Mouse (Mus musculus) liver, postnatal 0 days (tissue): Measurements from ENCODE around the gene 9530003J23Rik. TPM values are rescaled to one million over a fixed set of nuclear protein-coding genes. Genes with fewer than 3 reads are reported as not detected.
A peak's percentile ranks its signal among the peaks of the same experiment; 100 is the strongest.
"Not testable (repeated sequence)": the region's sequence is repeated elsewhere in the genome, so short reads cannot be mapped to it uniquely, and the experiment has no call there.

Experiments used
- ATAC-seq: fragments of 200-750 bp; cut with Nextera tagmentation; 2 replicates; pipeline ENCODE4 v1.8.0; 2017; ENCODE audit warnings: mild to moderate bottlenecking, moderate library complexity
- DNase-seq: peaks from one replicate; pipeline ENCODE4 v3.0.0-alpha.2; 2016
- H3K27ac ChIP-seq: fragments of 300-500 bp; sonication (generic); 2 replicates; pipeline ENCODE4 v1.5.1; 2014; ENCODE audit warnings: antibody characterized with exemption, moderate library complexity, mild to moderate bottlenecking, low read depth
- H3K27me3 ChIP-seq: fragments of 300-500 bp; sonication (generic); 2 replicates; pipeline ENCODE4 v1.6.1; 2014; ENCODE audit warnings: low read length, control low read depth, mixed read lengths; ENCODE audit not compliant: insufficient read depth
- H3K36me3 ChIP-seq: fragments of 300-500 bp; sonication (generic); replicated peaks from 2 replicates; pipeline ENCODE4 v1.6.1; 2014; ENCODE audit warnings: mild to moderate bottlenecking, control low read depth, low read length, moderate library complexity, mixed read lengths; ENCODE audit not compliant: insufficient read depth
- H3K4me1 ChIP-seq: fragments of 300-500 bp; sonication (generic); 2 replicates; pipeline ENCODE4 v1.6.1; 2014; ENCODE audit warnings: antibody characterized with exemption, mild to moderate bottlenecking, control low read depth; ENCODE audit not compliant: insufficient read depth
- H3K4me2 ChIP-seq: fragments of 300-500 bp; sonication (generic); 2 replicates; pipeline ENCODE4 v1.6.1; 2014; ENCODE audit warnings: low read depth, mild to moderate bottlenecking, low read length, moderate library complexity, mixed read lengths
- H3K4me3 ChIP-seq: fragments of 300-500 bp; sonication (generic); 2 replicates; pipeline ENCODE4 v1.5.1; 2014; ENCODE audit warnings: low read depth, low read length
- H3K9ac ChIP-seq: fragments of 300-500 bp; sonication (generic); replicated peaks from 2 replicates; pipeline ENCODE4 v1.6.1; 2014; ENCODE audit warnings: mild to moderate bottlenecking, moderate library complexity
- H3K9me3 ChIP-seq: fragments of 300-500 bp; sonication (generic); 2 replicates; pipeline ENCODE4 v1.6.1; 2016; ENCODE audit warnings: mild to moderate bottlenecking, control low read depth, low read length, mixed read lengths
- CTCF ChIP-seq: sonication (generic); IDR thresholded peaks from 2 replicates; pipeline ENCODE4 v1.5.1; 2016; ENCODE audit warnings: antibody characterized with exemption, low read depth
- EP300 ChIP-seq: IDR thresholded peaks from 2 replicates; pipeline ENCODE4 v1.6.1; 2016; ENCODE audit warnings: antibody characterized with exemption, low read depth, mild to moderate bottlenecking
- WGBS: fragments of 180-500 bp; shearing (Covaris S2); extraction: QIAGEN DNeasy Blood & Tissue Kit; methylation state at CpG from one replicate; pipeline ENCODE4 v1.1.7; 2014; ENCODE audit not compliant: insufficient replicate concordance; 5-methylcytosine and 5-hydroxymethylcytosine counted together
- polyA plus RNA-seq: library from polyadenylated mRNA; unstranded; fragments of >200 nt; fragmentation: Nextera tagmentation; extraction: Ambion mirVana; gene quantifications from 2 replicates; pipeline ENCODE4 v1.2.1, GENCODE M21; 2015

The 9530003J23Rik gene
- polyA plus RNA-seq, 1 experiment from 2014 or later = not detected

DNA sequence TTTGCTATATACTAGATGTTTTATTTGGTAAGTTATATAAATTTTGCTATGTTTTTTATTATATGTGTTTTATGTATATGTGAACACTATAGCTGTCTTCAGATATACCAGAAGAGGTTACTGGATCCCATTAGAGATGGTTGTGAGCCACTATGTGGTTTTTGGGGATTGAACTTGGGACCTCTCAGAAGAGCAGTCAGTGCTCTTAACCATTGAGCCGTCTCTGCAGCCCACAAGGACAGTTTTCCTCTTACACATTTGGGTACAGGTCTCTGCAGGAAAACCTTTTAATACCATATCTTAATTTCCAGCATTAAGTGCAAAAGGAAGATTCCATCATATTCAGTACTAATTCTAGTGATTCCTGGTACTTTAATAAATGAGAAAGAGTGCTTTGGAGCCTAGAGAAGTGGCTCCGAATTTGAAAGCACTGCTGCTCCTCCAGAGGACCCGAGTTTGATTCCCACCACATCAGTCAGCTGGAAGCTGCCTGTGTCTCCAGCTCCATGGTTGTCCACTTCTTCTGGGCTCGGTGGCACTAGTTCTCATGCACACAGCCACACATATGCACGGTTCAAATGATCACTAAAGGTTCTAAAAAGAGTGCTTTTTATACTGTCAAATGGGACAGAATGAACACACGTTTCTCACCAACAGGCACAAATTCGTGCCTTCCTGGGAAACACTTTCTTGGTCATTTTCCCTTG is 45.5 kb upstream of the 9530003J23Rik start:
- Histone ChIP-seq H3K27me3 (no peaks in the 10 kb centered on the region), H3K27ac (no peak overlapping the region), H3K36me3 (no peaks in the 10 kb centered on the region), H3K4me1 (no peaks in the 10 kb centered on the region), H3K9ac (no peak overlapping the region), H3K4me3 (no peak overlapping the region), H3K4me2 (peak overlapping the region; percentile 32; the same call in 1 of the 2 replicates), H3K9me3 (no peaks in the 10 kb centered on the region)
- TF ChIP-seq EP300 (no peak), CTCF (no peak)
- DNase-seq = no peak
- WGBS = 70% methylated on average over 7 of the region's 7 CpGs
- no peak for ATAC-seq

DNA sequence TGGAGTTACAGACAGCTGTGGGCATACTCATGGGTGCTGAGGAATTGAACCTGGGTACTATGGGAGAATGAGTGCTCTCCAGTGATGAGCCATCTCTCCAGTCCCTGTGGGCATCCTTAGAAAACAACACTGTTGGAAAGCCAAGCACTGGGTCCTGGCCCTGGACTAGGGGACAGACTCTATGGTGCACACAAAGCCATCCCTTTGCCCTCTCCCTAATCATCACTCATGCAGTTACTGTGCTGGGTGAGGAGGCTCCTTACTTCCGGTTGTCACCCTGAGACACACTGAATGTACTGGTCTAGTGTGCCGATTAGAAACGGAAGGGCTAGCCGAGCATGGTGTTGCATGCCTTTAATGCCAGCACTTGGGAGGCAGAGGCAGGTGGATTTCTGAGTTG is 44.7 kb upstream of the 9530003J23Rik start:
- not testable (repeated sequence) for H3K36me3 ChIP-seq, H3K4me3 ChIP-seq, H3K27me3 ChIP-seq, ATAC-seq, DNase-seq, H3K4me1 ChIP-seq, H3K9me3 ChIP-seq, H3K27ac ChIP-seq, H3K9ac ChIP-seq
- H3K4me2 ChIP-seq = 0 out of 2 replicates have a peak overlapping the region, but pooled peaks have one; percentile 6
- WGBS = 60% methylated on average over 4 of the region's 4 CpGs

DNA sequence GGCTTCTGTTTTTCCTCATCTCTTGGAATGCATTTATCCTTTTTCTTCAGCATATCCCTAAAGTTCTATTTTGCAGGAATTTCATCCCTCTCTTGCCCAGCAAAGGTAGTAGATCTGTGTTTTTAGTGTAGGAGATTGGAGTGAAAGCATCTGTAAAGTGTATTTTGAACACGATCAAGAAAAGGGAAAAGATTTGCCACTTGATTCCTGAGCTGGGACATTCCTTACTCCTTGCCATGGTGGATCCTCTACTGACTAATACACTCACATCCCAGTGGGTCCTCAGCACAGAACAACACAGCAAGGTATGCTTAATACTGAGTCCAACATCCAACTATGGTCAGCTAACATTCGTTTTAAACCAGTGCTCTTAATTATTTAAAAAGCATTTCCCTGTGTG is 44.0 kb upstream of the 9530003J23Rik start:
- Histone ChIP-seq H3K9me3 (no peaks in the 10 kb centered on the region), H3K4me1 (no peaks in the 10 kb centered on the region), H3K27me3 (no peaks in the 10 kb centered on the region), H3K4me2 (0 out of 2 replicates have a peak overlapping the region, but pooled peaks have one; percentile 13), H3K27ac (no peak overlapping the region), H3K9ac (no peak overlapping the region), H3K36me3 (no peaks in the 10 kb centered on the region), H3K4me3 (peak overlapping the region; percentile 33; the same call in 1 of the 2 replicates)
- TF ChIP-seq CTCF (no peak), EP300 (no peak)
- DNase-seq = no peak
- ATAC-seq = no peak
- 57% methylated on average over 2 of the region's 2 CpGs for WGBS

DNA sequence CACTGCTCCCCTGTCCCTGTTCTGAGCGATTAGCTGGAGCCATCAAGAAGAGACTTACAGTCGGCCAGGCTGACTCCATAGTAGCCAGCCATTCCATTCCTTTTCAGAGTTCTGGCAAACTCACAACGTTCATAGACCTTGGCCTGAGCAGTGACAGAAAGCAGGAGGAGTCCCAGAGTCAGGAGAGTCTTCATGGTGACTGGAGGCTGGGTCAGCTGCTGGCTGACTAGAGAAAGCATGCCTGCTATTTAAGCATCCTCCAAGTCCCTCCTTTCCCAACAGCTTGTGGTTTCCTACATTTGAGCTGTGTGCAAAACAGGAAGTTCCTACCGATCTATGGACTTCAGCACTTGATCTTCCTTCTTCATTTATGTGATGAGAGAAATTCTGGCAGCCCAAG is 43.5 kb upstream of the 9530003J23Rik start, which contains the start of gene Lyz2:
TSS of gene Lyz2 (minus strand) at position 273 of the 400 bp plus-strand sequence.
- peak within 1 kb of the TSS; percentile 33 for H3K4me3 ChIP-seq
- no peak for DNase-seq
- no peaks in the 10 kb centered on the region for H3K4me1 ChIP-seq
- peak; percentile 38; the same call in 1 of the 2 replicates for ATAC-seq
- WGBS = 24% methylated on average over 4 of the region's 4 CpGs
- no peak for TF ChIP-seq CTCF
- H3K9ac ChIP-seq = 0 out of 2 replicates have a peak within 1 kb of the TSS, but pooled peaks have one; percentile 18
- no peaks in the 10 kb centered on the region for H3K27me3 ChIP-seq
- no peaks in the 10 kb centered on the region for H3K36me3 ChIP-seq
- H3K9me3 ChIP-seq = no peaks in the 10 kb centered on the region
- H3K4me2 ChIP-seq = peak within 1 kb of the TSS; percentile 20; the same call in 1 of the 2 replicates
- peak within 1 kb of the TSS; percentile 44 for H3K27ac ChIP-seq

DNA sequence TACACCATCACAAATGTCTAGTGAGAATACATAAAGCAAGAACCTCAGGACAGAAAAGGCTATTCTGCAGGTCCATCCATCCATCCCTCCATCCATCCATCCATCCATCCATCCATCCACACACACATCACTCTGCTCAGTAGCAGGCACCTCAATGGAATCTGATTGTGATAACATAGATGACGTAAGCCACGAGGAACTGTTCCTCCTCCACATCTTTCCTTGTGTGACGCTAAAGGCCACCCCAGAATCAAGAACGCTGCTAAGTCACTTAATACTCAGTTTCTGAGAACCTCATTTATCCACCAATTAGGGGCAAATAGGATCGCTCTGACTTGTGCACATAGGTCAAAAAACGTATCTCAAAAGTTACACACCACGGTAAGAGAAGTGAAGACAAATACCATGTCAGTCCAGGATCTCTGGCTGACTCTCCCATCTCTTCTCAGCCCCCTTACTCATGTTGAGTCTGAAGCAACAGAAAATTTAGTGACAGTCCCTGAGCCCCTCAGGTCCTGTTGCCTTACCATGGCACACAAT is 42.9 kb upstream of the 9530003J23Rik start:
- no peaks in the 10 kb centered on the region for H3K27me3 ChIP-seq
- DNase-seq = no peak
- H3K4me3 ChIP-seq = peak overlapping the region; percentile 33
- no peak for ATAC-seq
- no peaks in the 10 kb centered on the region for H3K4me1 ChIP-seq
- H3K4me2 ChIP-seq = peak overlapping the region; percentile 20; the same call in 1 of the 2 replicates
- 0 out of 2 replicates have a peak overlapping the region, but pooled peaks have one; percentile 18 for H3K9ac ChIP-seq
- H3K9me3 ChIP-seq = no peaks in the 10 kb centered on the region
- 57% methylated on average over 7 of the region's 7 CpGs for WGBS
- no peak for TF ChIP-seq CTCF
- TF ChIP-seq EP300 = no peak
- H3K36me3 ChIP-seq = no peaks in the 10 kb centered on the region
- H3K27ac ChIP-seq = peak overlapping the region; percentile 44

DNA sequence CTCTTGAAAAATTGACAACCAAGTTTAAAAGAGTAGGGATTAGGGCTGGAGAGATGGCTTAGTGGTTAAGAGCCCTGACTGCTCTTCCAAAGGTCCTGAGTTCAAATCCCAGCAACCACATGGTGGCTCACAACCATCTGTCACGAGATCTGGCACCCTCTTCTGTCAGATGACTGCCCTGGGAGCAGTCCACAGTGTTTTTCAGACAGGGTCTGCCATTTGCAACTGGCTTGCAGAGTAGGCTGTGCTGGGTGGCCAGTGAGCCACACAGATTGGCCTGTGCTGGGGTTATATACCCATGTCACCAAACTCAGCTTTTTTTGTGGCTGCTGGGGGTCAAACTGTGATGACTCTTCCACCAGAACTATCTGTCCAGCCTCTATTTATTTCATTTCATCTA is 41.5 kb upstream of the 9530003J23Rik start:
- H3K36me3 ChIP-seq = no peaks in the 10 kb centered on the region
- H3K9ac ChIP-seq = no peak overlapping the region
- WGBS = 45% methylated on average over 1 of the region's 1 CpGs
- DNase-seq (peak; percentile 9), ATAC-seq (no peak)
- no peaks in the 10 kb centered on the region for H3K4me1 ChIP-seq
- no peak for TF ChIP-seq CTCF
- TF ChIP-seq EP300 = no peak
- no peaks in the 10 kb centered on the region for H3K27me3 ChIP-seq
- H3K4me3 ChIP-seq = peak overlapping the region; percentile 33
- H3K9me3 ChIP-seq = no peaks in the 10 kb centered on the region
- H3K27ac ChIP-seq = no peak overlapping the region
- peak overlapping the region; percentile 32 for H3K4me2 ChIP-seq

DNA sequence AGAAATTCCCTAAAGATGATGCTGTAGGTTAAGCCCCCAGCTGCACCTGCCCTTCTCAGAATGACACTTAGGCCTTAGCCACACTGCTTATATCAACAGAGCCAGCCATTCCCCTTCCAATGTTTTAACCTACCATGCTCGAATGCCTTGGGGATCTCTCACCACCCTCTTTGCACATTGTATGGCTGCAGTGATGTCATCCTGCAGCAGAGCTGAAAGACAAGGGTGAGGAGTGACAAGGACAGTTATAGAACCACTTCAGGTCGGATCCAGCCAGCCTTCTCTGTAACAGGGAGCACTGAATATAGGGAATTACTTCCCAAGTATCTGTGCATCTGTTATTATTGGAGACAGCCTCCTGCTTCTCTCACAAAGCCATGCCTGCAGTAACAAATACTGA is 40.0 kb upstream of the 9530003J23Rik start:
- H3K9ac ChIP-seq, H3K9me3 ChIP-seq, H3K4me3 ChIP-seq, H3K27ac ChIP-seq, ATAC-seq, H3K4me1 ChIP-seq, H3K27me3 ChIP-seq, H3K4me2 ChIP-seq, H3K36me3 ChIP-seq: not testable (repeated sequence)
- DNase-seq = peak; percentile 6
- WGBS = 68% methylated on average over 2 of the region's 2 CpGs

DNA sequence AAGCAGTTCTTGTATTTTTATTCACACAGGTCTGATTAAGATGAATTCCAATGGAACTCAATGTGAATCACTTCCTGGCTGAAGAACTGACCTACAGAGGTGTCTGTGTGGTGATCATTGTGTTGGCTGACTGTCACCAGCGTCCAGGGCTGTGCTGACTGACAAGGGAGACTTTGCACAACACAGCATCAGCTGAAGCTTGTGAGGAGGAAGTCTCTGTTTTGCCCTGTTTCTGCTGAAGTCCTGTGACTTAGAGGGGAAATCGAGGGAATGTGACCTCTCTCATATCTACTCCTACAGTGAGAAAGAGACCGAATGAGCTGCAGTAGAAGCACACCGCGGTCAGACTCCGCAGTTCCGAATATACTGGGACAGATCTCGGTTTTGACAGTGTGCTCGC is 39.3 kb upstream of the 9530003J23Rik start:
- WGBS = 82% methylated on average over 9 of the region's 9 CpGs
- DNase-seq = peak; percentile 10
- H3K9ac ChIP-seq = not testable (repeated sequence)

More for the DNA sequence above, 39.3 kb upstream of the 9530003J23Rik start:
- ATAC-seq, H3K36me3 ChIP-seq, H3K4me3 ChIP-seq, H3K27me3 ChIP-seq, H3K4me1 ChIP-seq, H3K9me3 ChIP-seq, H3K27ac ChIP-seq, H3K4me2 ChIP-seq: not testable (repeated sequence)
